Mouse (Mus musculus) gastrocnemius, postnatal 25 days (tissue): ENCODE measurements at regions not wholly inside any gene's neighbourhood (a gene's known extent, or its start where the extent isn't known, plus 50 kb on each side); places are given as distances from the start of the nearest gene placed in this dataset.

Experiments used
- DNase-seq: peaks from one replicate; pipeline ENCODE4 v3.0.0; 2022

GRCm38 (mm10) chr14:114808621-114809020 is 283.4 kb upstream of the Gpc5 start:
- no peak for DNase-seq

- no peak for DNase-seq
These were observed 271.3 kb upstream of the Gpc5 start for GRCm38 (mm10) chr14:114820677-114821076.

GRCm38 (mm10) chr14:114821098-114821594 is 270.9 kb upstream of the Gpc5 start:
- no peak for DNase-seq

GRCm38 (mm10) chr14:114821672-114822071 is 270.3 kb upstream of the Gpc5 start:
- DNase-seq = no peak

GRCm38 (mm10) chr14:114826662-114827321 is 265.2 kb upstream of the Gpc5 start:
- DNase-seq = no peak

GRCm38 (mm10) chr14:114829310-114829709 is 262.7 kb upstream of the Gpc5 start:
- DNase-seq = no peak

GRCm38 (mm10) chr14:114832987-114833386 is 259.0 kb upstream of the Gpc5 start:
- DNase-seq = no peak

- no peak for DNase-seq
These were observed 255.2 kb upstream of the Gpc5 start for GRCm38 (mm10) chr14:114836723-114837349.

GRCm38 (mm10) chr14:114837652-114838276 is 254.3 kb upstream of the Gpc5 start:
- no peak for DNase-seq

- no peak for DNase-seq
These were observed 252.6 kb upstream of the Gpc5 start for GRCm38 (mm10) chr14:114839340-114839903.

- DNase-seq = no peak
These were observed 251.2 kb upstream of the Gpc5 start for GRCm38 (mm10) chr14:114840766-114841165.

GRCm38 (mm10) chr14:114841552-114841951 is 250.5 kb upstream of the Gpc5 start:
- no peak for DNase-seq

GRCm38 (mm10) chr14:114842327-114842726 is 249.7 kb upstream of the Gpc5 start:
- no peak for DNase-seq

- no peak for DNase-seq
These were observed 248.8 kb upstream of the Gpc5 start for GRCm38 (mm10) chr14:114843105-114843743.

GRCm38 (mm10) chr14:114854324-114855054 is 237.5 kb upstream of the Gpc5 start:
- DNase-seq = no peak

GRCm38 (mm10) chr14:114855055-114855740 is 236.8 kb upstream of the Gpc5 start:
- no peak for DNase-seq

- no peak for DNase-seq
These were observed 236.3 kb upstream of the Gpc5 start for GRCm38 (mm10) chr14:114855746-114856145.

GRCm38 (mm10) chr14:114856243-114857031 is 235.6 kb upstream of the Gpc5 start:
- no peak for DNase-seq

GRCm38 (mm10) chr14:114857171-114857570 is 234.8 kb upstream of the Gpc5 start:
- DNase-seq = no peak

GRCm38 (mm10) chr14:114857689-114858088 is 234.3 kb upstream of the Gpc5 start:
- DNase-seq = no peak
